Mouse (Mus musculus) monocyte, adult 5-6 weeks (primary cell): ENCODE measurements at regions not wholly inside any gene's neighbourhood (a gene's known extent, or its start where the extent isn't known, plus 50 kb on each side); places are given as distances from the start of the nearest gene placed in this dataset.
A peak's percentile ranks its signal among the peaks of the same experiment; 100 is the strongest.

Experiments
- ATAC-seq: fragments of 153-309, 156-312 bp; replicated peaks from 2 replicates; pipeline ENCODE4 v1.8.0; 2017; ENCODE audit warnings: mild to moderate bottlenecking; ENCODE audit not compliant: low TSS enrichment, insufficient number of reproducible peaks, severe bottlenecking, poor library complexity, low FRiP score

GRCm38 (mm10) chr3:35688111-35688510 lies 65.8 kb upstream of the Atp11b start:
- ATAC-seq = no peak

DNA sequence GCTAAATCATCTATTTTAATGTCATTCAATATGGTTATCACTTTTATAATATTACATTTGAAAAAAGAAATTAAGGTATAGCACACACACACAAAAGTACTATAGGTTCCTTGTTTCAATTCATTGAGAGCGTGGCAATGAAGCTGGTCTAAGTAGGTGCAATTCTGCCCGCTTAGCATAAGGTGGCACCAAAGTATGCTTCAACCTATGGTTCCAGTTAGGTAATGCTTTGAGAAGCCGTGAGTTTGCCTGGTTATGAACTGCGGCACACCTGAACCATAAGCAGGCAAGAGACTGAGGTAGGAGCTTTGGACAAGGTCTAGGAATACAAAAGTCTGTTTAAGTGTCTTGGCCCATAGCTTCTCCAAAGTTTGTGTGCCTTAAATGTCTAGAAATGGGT lies 65.1 kb upstream of the Atp11b start:
- no peak; the same call in 1 of the 2 replicates for ATAC-seq

GRCm38 (mm10) chr3:35693039-35693438 lies 60.9 kb upstream of the Atp11b start:
- peak; percentile 91 for ATAC-seq

GRCm38 (mm10) chr3:35693551-35693950 lies 60.4 kb upstream of the Atp11b start:
- no peak for ATAC-seq

DNA sequence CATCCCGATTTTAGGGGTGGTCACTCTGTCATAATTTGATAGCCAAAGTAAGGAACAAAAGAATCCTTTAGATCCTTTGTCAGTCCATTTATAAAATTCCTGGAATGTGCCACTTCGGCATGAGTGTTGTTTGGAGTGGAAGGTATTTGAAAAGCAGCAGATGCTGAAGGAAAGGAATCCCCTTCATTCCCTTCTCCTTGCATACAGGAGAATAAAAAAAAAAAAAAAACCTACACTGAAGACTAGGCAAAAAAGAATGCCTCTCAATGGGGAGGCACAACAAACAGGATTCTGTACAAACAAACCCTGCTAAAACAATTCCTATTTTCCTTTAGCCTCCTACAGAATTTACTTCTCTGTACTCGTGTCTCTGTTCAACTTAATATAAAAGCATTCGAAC lies 59.7 kb upstream of the Atp11b start:
- no peak for ATAC-seq

- no peak for ATAC-seq
Observed at GRCm38 (mm10) chr3:35695859-35696258, 58.0 kb upstream of the Atp11b start.

GRCm38 (mm10) chr3:35699266-35699665 lies 54.6 kb upstream of the Atp11b start:
- ATAC-seq = no peak

DNA sequence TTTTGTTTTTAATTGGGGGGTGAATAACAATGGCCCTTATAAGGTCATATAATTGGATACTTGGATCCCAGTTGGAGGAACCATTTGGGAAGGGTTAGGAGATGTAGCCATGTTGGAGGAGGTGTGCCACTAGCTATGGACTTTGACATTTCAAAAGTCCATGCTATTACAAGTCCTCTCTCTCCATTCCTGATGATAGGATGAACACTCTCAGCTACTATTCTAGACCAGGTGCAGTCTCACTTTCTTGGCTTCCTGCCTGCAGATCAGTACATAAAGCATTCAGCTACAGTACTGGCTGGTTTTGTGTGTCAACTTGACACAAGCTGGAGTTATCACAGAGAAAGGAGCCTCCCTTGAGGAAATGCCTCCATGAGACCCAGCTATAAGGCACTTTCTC lies 53.9 kb upstream of the Atp11b start:
- no peak for ATAC-seq

- ATAC-seq = no peak
Observed at GRCm38 (mm10) chr3:35703528-35704327, 50.2 kb upstream of the Atp11b start.
